Mouse (Mus musculus): Measurements from ENCODE around the gene Xpot.

- no peak for TF ChIP-seq FLI1 (IDR thresholded peaks at IDR 0.05; ENCODE audit: low read length)
- no peak for TF ChIP-seq GATA1 (IDR thresholded peaks at IDR 0.05; ENCODE audit: borderline replicate concordance, low read length)
Measured at GRCm38 (mm10) chr10:121601272-121601671, 24.9 kb downstream of the Xpot start.
